Mouse (Mus musculus) cortical plate, adult 2 months (tissue): Measurements from ENCODE around the gene Camk2b.
"Not testable (repeated sequence)": the region's sequence is repeated elsewhere in the genome, so short reads cannot be mapped to it uniquely, and the experiment has no call there.

ENCODE experiments used
- CTCF ChIP-seq: fragments of 200-500 bp; IDR thresholded peaks from 2 replicates; pipeline ENCODE4 v1.5.1; 2011; ENCODE audit warnings: mild to moderate bottlenecking, control low read depth, low read length; ENCODE audit not compliant: insufficient read depth; ENCODE audit errors: extremely low read depth
- POLR2A ChIP-seq: fragments of 200-500 bp; IDR thresholded peaks from 2 replicates; pipeline ENCODE4 v1.6.1; 2011; ENCODE audit warnings: mild to moderate bottlenecking, low read length, control low read depth; ENCODE audit not compliant: insufficient read depth; ENCODE audit errors: extremely low read depth

DNA sequence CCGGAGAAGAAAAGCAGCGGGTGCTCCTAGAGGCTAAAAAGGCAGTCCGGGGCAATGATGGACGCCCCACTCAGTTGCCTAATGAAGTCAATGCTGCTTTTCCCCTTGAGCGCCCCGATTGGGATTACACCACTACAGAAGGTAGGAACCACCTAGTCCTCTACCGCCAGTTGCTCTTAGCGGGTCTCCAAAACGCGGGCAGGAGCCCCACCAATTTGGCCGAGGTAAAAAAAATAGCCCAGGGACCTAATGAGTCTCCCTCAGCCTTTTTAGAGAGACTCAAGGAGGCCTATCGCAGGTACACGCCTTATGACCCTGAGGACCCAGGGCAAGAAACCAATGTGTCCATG lies 58.4 kb downstream of the Camk2b start:
- not testable (repeated sequence) for TF ChIP-seq CTCF, POLR2A
